Mouse (Mus musculus) limb, embryonic 10.5 days (tissue): ENCODE measurements around the gene Trex2. TPM values are rescaled to one million over a fixed set of nuclear protein-coding genes. Genes with fewer than 3 reads are reported as not detected.

Experiments used
- DNase-seq: peaks from one replicate; pipeline ENCODE4 v3.0.0-alpha.2; 2017; ENCODE audit warnings: low spot score
- H3K27ac ChIP-seq: fragments of 300-500 bp; sonication (generic); 2 replicates; pipeline ENCODE4 v1.5.1; 2016; ENCODE audit warnings: mild to moderate bottlenecking
- H3K27me3 ChIP-seq: fragments of 300-500 bp; sonication (generic); 2 replicates; pipeline ENCODE4 v1.6.1; 2016; ENCODE audit warnings: low read depth, mild to moderate bottlenecking; ENCODE audit not compliant: poor library complexity, severe bottlenecking
- H3K36me3 ChIP-seq: fragments of 300-500 bp; sonication (generic); 2 replicates; pipeline ENCODE4 v1.6.1; 2016; ENCODE audit warnings: mild to moderate bottlenecking, moderate library complexity
- H3K4me1 ChIP-seq: fragments of 300-500 bp; sonication (generic); 2 replicates; pipeline ENCODE4 v1.6.1; 2016
- H3K4me3 ChIP-seq: fragments of 300-500 bp; sonication (generic); 2 replicates; pipeline ENCODE4 v1.5.1; 2016; ENCODE audit warnings: mild to moderate bottlenecking, moderate library complexity
- H3K9me3 ChIP-seq: fragments of 300-500 bp; sonication (generic); replicated peaks from 2 replicates; pipeline ENCODE4 v1.6.1; 2016; ENCODE audit warnings: mild to moderate bottlenecking
- WGBS: fragments of 180-500 bp; shearing (Covaris S2); methylation state at CpG from one replicate; pipeline ENCODE4 v1.1.7; 2016; 5-methylcytosine and 5-hydroxymethylcytosine counted together
- polyA plus RNA-seq: library from polyadenylated mRNA; unstranded; fragments of >200 nt; fragmentation: Nextera tagmentation; extraction: Ambion mirVana; gene quantifications from 2 replicates; pipeline ENCODE4 v1.2.1, GENCODE M21; 2016

Trex2 gene
- not detected in 2 replicates for polyA plus RNA-seq

DNA sequence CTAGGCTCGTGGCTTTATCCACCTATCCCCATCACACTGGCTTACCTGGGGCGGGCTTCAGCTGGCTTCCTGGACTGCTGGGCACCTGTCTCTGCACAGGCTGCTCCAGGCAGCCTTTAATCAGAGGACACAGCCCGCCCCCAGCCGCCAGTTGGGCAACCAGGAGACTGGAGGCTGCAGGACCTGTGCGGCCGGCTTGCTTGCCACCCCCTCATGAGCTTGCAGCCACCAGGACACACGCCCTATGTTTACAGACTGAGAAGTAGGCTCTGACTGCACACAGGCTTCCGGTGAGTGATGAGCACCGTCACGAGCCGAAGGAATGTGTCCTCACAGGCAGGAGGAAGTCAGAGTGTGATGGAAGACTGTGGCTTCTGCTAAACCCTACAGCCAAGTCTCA lies at the start of gene Trex2:
Gene Trex2 (minus strand): TSS at position 93 of the 400 bp plus-strand sequence.
- Histone ChIP-seq H3K27me3 (peaks cover 84% of the 10 kb centered on the region), H3K4me1 (no peaks in the 10 kb centered on the region), H3K27ac (no peak within 1 kb of the TSS), H3K36me3 (peaks cover 20% of the 10 kb centered on the region), H3K4me3 (no peak within 1 kb of the TSS), H3K9me3 (no peaks in the 10 kb centered on the region)
- WGBS = 84% methylated on average over 11 of the region's 11 CpGs
- no peak for DNase-seq

DNA sequence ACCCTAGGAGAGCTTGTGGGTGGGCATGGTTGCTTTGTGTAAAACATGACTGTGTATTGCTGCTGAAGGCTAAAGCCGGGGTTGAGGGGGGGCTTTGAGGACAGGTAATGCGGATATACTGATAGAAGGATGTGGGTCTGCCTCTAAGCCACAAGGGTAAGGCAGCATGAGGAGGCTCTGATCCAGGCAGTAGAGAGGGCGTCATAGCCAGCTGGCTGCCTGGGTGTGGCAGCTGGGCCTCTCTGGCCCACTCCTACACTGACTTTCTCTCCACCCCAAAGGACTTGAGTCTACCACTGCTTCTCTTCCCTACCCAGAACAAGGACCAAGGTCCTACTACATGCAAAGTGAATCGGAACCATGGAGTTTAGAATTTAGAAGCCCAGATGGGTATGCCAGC lies 49.7 kb upstream of the Trex2 start:
- WGBS = 88% methylated on average over 4 of the region's 4 CpGs
- Histone ChIP-seq H3K36me3 (no peaks in the 10 kb centered on the region), H3K27me3 (peaks cover 95% of the 10 kb centered on the region), H3K9me3 (no peaks in the 10 kb centered on the region), H3K4me1 (peaks cover 25% of the 10 kb centered on the region), H3K4me3 (no peak overlapping the region), H3K27ac (no peak overlapping the region)
- DNase-seq = no peak

- Histone ChIP-seq H3K27me3 (peaks cover 95% of the 10 kb centered on the region), H3K4me1 (peaks cover 27% of the 10 kb centered on the region), H3K9me3 (no peaks in the 10 kb centered on the region), H3K4me3 (peak overlapping the region; percentile 41), H3K27ac (peak overlapping the region; percentile 76), H3K36me3 (no peaks in the 10 kb centered on the region)
- no peak for DNase-seq
- 45% methylated on average over 1 of the region's 1 CpGs for WGBS
Observed at GRCm38 (mm10) chrX:73484076-73484475, 48.9 kb upstream of the Trex2 start.

- Histone ChIP-seq H3K4me1 (peaks cover 27% of the 10 kb centered on the region), H3K9me3 (no peaks in the 10 kb centered on the region), H3K36me3 (no peaks in the 10 kb centered on the region), H3K27me3 (peaks cover 95% of the 10 kb centered on the region), H3K4me3 (peak within 1 kb of the TSS; percentile 41), H3K27ac (peak within 1 kb of the TSS; percentile 76)
- 25% methylated on average over 13 of the region's 14 CpGs for whole genome bisulfite sequencing
- peak; percentile 40 for DNase-seq
Observed at GRCm38 (mm10) chrX:73483484-73483810, 48.3 kb upstream of the Trex2 start, which contains the start of gene Bgn. TSS of gene Bgn (plus strand) at chrX:73483602.

- WGBS = 46% methylated on average over 4 of the region's 4 CpGs
- no peak for DNase-seq
- H3K4me3 ChIP-seq = peak overlapping the region; percentile 41
- H3K9me3 ChIP-seq = no peaks in the 10 kb centered on the region
- peaks cover 98% of the 10 kb centered on the region for H3K27me3 ChIP-seq
- peak overlapping the region; percentile 76 for H3K27ac ChIP-seq
- peaks cover 27% of the 10 kb centered on the region for H3K4me1 ChIP-seq
- no peaks in the 10 kb centered on the region for H3K36me3 ChIP-seq
Observed at GRCm38 (mm10) chrX:73482643-73483483, 47.7 kb upstream of the Trex2 start.

DNA sequence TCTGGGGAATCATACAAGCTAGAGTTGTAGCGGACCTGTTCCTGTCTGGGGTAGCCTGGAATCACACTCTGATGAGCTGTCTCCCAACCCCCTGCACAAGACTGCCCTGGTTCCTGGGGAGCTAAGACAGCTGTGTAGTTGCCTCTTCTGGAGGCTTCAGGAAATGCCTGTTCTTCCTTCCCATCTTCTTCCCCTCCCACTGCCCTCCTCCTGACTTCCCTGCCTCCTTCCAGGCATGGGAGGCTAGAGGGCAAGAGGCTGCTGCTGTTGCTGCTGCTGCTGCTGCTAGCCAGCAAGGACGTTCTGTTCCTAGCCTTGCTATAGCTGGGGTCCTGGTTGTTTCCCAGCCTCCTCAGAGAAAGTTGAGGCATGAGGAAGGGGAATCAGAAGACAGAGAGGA lies 45.2 kb upstream of the Trex2 start:
- H3K27ac ChIP-seq = peak overlapping the region; percentile 50; the same call in 1 of the 2 replicates
- H3K27me3 ChIP-seq = peaks cover 96% of the 10 kb centered on the region
- no peaks in the 10 kb centered on the region for H3K36me3 ChIP-seq

DNA sequence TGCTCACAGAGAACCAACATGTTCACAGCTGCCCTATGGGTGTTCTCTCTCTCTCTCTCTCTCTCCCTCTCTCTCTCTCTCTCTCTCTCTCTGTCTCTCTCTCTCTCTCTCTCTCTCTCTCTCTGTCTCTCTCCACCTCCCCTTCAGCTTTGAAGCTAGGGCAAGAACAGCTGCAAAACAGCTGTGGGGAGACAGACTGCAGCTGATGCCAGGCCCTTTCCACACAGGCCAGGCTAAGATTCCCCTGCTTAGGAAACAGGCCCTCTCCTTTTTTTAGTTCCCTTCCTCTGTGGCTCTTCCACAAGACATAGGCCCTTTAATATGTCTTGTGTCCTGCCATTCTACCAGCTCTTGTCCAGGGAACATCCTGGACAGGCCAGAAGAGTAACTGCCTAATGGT lies 44.5 kb upstream of the Trex2 start:
- no peak overlapping the region for H3K4me3 ChIP-seq
- peak overlapping the region; percentile 50 for H3K27ac ChIP-seq
- no peak for DNase-seq
- H3K36me3 ChIP-seq = no peaks in the 10 kb centered on the region
- H3K4me1 ChIP-seq = peaks cover 39% of the 10 kb centered on the region
- peaks cover 98% of the 10 kb centered on the region for H3K27me3 ChIP-seq
- H3K9me3 ChIP-seq = no peaks in the 10 kb centered on the region

More for the DNA sequence above, 45.2 kb upstream of the Trex2 start:
- Histone ChIP-seq H3K4me1 (peaks cover 32% of the 10 kb centered on the region), H3K4me3 (no peak overlapping the region), H3K9me3 (no peaks in the 10 kb centered on the region)
- no peak for DNase-seq
- WGBS = 40% methylated on average over 2 of the region's 2 CpGs

DNA sequence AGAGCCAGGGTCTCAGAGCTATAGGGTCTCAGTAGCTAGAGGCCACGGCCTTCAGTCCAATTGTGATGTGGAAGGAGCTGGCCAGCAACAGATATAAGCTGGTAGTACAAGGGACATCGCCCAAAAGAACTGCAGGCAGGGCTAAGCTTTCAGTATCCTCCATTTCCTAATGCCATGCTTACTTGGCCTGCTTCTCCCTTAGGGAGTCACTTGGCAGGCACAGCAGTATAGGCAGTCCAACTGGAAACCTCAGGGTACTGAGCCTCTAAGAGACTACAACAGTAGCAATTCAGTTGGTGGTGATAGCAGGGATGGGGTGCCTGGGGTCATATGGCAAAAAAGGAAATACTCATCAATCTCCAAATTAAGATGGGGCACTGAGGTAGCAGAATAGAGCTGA lies 42.4 kb upstream of the Trex2 start:
- H3K27ac ChIP-seq = no peak overlapping the region
- H3K36me3 ChIP-seq = no peaks in the 10 kb centered on the region
- no peaks in the 10 kb centered on the region for H3K9me3 ChIP-seq
- no peak for DNase-seq
- H3K4me3 ChIP-seq = no peak overlapping the region
- 90% methylated on average over 2 of the region's 2 CpGs for WGBS
- H3K27me3 ChIP-seq = peaks cover 98% of the 10 kb centered on the region
- H3K4me1 ChIP-seq = peaks cover 32% of the 10 kb centered on the region

- no peak overlapping the region for H3K27ac ChIP-seq
- peaks cover 32% of the 10 kb centered on the region for H3K4me1 ChIP-seq
- H3K27me3 ChIP-seq = peaks cover 98% of the 10 kb centered on the region
- DNase-seq = no peak
- H3K36me3 ChIP-seq = no peaks in the 10 kb centered on the region
- 63% methylated on average over 2 of the region's 2 CpGs for WGBS
- no peaks in the 10 kb centered on the region for H3K9me3 ChIP-seq
- no peak overlapping the region for H3K4me3 ChIP-seq
Observed at GRCm38 (mm10) chrX:73476621-73477020, 41.5 kb upstream of the Trex2 start.

DNA sequence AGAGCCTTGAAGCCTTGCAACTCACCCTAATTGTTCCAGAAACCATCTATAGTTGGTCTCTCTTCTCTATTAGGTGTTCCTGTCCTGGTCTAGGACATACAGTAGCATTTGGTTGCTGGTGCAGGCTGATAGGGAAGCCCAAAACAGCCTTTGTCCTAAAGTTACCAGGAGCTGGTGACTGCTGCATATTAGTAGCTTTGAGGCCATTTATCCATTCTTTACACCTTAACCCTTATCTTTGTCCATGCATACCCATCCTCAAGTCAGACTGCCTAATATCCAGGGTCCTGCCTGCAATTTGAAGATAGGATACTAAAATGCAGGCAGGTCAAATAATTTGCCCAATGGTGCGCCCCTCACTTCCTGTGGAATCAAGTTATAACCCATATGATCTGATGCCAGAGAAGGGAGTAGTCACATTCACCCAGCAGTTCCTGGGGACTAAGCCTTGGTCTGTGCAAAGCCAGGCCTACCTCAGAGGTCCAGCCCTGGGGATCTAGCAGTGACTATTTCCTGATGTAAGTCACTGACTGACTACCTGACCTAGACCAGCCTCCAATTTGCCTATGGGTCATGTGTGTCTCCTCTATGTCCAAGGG lies 40.6 kb upstream of the Trex2 start:
- peaks cover 98% of the 10 kb centered on the region for H3K27me3 ChIP-seq
- H3K4me1 ChIP-seq = peaks cover 32% of the 10 kb centered on the region
- no peak for DNase-seq
- H3K27ac ChIP-seq = no peak overlapping the region
- no peaks in the 10 kb centered on the region for H3K9me3 ChIP-seq
- H3K4me3 ChIP-seq = no peak overlapping the region
- 95% methylated on average over 1 of the region's 1 CpGs for WGBS
- H3K36me3 ChIP-seq = no peaks in the 10 kb centered on the region

DNA sequence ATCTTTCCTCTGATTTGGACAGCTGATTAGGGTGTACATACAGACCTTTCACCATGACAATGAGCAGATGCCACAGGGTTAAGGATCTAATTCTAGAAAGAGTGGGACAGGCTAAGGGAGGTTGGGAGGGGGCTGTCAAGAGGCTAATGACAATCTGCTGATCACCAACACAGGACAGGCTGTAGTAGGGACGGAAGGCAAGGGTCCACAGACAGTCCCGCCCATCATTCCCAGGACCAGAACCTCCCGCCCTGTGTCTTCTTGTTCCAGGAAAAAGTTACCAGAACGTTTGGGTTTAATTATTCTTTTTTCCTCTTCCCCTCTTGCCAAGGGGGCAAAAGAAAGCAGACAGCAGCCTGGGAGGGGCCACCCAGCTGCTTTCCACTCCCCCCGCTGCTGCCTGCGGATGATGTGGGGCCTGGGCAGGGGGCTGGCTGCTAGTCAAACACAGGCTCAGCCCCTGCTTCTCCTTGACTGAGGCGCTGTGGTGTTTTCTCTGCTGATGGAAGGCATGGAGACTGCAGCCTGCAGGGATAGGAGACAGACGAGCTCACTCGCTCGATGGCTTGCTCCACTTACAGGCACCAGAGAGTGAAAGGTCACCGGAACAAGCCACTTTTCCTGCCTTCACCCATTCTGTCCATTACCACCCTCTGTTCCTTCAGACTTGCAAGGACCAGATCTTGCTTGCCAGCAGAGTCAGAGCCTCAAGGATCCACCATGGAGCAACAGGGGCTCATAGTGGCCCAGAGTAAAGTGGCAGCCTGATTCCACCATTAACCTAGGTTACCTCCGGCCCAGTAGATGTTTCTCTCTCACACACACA lies 39.4 kb upstream of the Trex2 start:
- no peak overlapping the region for H3K4me3 ChIP-seq
- no peaks in the 10 kb centered on the region for H3K9me3 ChIP-seq
- H3K4me1 ChIP-seq = peaks cover 21% of the 10 kb centered on the region
- DNase-seq = peak; percentile 35
- H3K27ac ChIP-seq = peak overlapping the region; percentile 81
- 55% methylated on average over 12 of the region's 12 CpGs for WGBS
- peaks cover 98% of the 10 kb centered on the region for H3K27me3 ChIP-seq
- no peaks in the 10 kb centered on the region for H3K36me3 ChIP-seq

DNA sequence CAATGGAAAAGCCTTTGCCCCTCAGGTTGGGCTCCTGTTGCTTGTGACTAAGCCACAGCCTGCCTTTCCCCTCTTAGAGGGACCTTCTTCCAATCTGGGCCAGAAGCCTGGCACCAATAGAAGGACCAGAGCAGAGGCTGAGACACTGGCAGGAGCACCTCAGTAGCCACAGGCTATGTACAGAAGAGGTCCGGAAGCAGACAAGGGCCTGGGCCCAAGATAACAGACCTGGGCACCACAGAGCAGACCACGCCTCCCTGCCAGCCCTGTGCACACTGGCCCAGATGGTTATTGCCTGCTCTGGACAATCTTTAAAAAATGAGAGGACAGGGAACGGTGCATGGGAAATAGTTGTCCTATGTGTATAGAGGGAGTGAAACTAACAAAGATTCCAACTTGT lies 36.6 kb upstream of the Trex2 start:
- H3K4me3 ChIP-seq = no peak overlapping the region
- H3K27me3 ChIP-seq = peaks cover 99% of the 10 kb centered on the region
- WGBS = 95% methylated on average over 3 of the region's 3 CpGs

GRCm38 (mm10) chrX:73468752-73469151 lies 33.6 kb upstream of the Trex2 start:
- peaks cover 97% of the 10 kb centered on the region for H3K27me3 ChIP-seq
- DNase-seq = no peak

More for the DNA sequence above, 36.6 kb upstream of the Trex2 start:
- peaks cover 40% of the 10 kb centered on the region for H3K4me1 ChIP-seq
- no peak for DNase-seq
- no peaks in the 10 kb centered on the region for H3K36me3 ChIP-seq
- no peak overlapping the region for H3K27ac ChIP-seq
- H3K9me3 ChIP-seq = no peaks in the 10 kb centered on the region

More at GRCm38 (mm10) chrX:73468752-73469151, 33.6 kb upstream of the Trex2 start:
- Histone ChIP-seq H3K4me1 (peaks cover 38% of the 10 kb centered on the region), H3K9me3 (no peaks in the 10 kb centered on the region), H3K36me3 (no peaks in the 10 kb centered on the region), H3K4me3 (no peak overlapping the region), H3K27ac (peak overlapping the region; percentile 87)
- WGBS = 75% methylated on average over 1 of the region's 1 CpGs
